Mouse (Mus musculus) stomach, embryonic 14.5 days (tissue): ENCODE data around the gene Iffo2. TPM values are rescaled to one million over a fixed set of nuclear protein-coding genes. Genes with fewer than 3 reads are reported as not detected.
"Not testable (repeated sequence)": the region's sequence is repeated elsewhere in the genome, so short reads cannot be mapped to it uniquely, and the experiment has no call there.

Source experiments
- ATAC-seq: fragments of 200-750 bp; cut with Nextera tagmentation; 2 replicates; pipeline ENCODE4 v1.8.0; 2017; ENCODE audit warnings: low read depth, moderate TSS enrichment; ENCODE audit not compliant: insufficient number of reproducible peaks, insufficient read depth, low FRiP score
- H3K27ac ChIP-seq: fragments of 300-500 bp; sonication (generic); 2 replicates; pipeline ENCODE4 v1.5.1; 2014; ENCODE audit warnings: mild to moderate bottlenecking, low read length, moderate library complexity, mixed read lengths
- H3K27me3 ChIP-seq: fragments of 300-500 bp; sonication (generic); 2 replicates; pipeline ENCODE4 v1.6.1; 2014; ENCODE audit warnings: low read length, control low read depth, mixed read lengths; ENCODE audit not compliant: control insufficient read depth, insufficient read depth
- H3K36me3 ChIP-seq: fragments of 300-500 bp; sonication (generic); 2 replicates; pipeline ENCODE4 v1.6.1; 2014; ENCODE audit warnings: mild to moderate bottlenecking, control low read depth, low read length, moderate library complexity, mixed read lengths; ENCODE audit not compliant: control insufficient read depth, insufficient read depth
- H3K4me1 ChIP-seq: fragments of 300-500 bp; sonication (generic); 2 replicates; pipeline ENCODE4 v1.6.1; 2014; ENCODE audit warnings: low read length, control low read depth, mixed read lengths; ENCODE audit not compliant: control insufficient read depth, insufficient read depth
- H3K4me2 ChIP-seq: fragments of 300-500 bp; sonication (generic); replicated peaks from 2 replicates; pipeline ENCODE4 v1.6.1; 2014; ENCODE audit warnings: low read depth, low read length, control low read depth
- H3K4me3 ChIP-seq: fragments of 300-500 bp; sonication (generic); 2 replicates; pipeline ENCODE4 v1.5.1; 2014; ENCODE audit warnings: low read depth, low read length, control low read depth
- H3K9ac ChIP-seq: fragments of 300-500 bp; sonication (generic); replicated peaks from 2 replicates; pipeline ENCODE4 v1.6.1; 2014; ENCODE audit warnings: low read depth, mild to moderate bottlenecking, control low read depth, low read length, moderate library complexity, mixed read lengths
- H3K9me3 ChIP-seq: fragments of 300-500 bp; sonication (generic); 2 replicates; pipeline ENCODE4 v1.6.1; 2016; ENCODE audit warnings: low read depth, low read length, control low read depth; ENCODE audit not compliant: control insufficient read depth
- WGBS: fragments of 180-500 bp; shearing (Covaris S2); extraction: QIAGEN DNeasy Blood & Tissue Kit; methylation state at CpG from one replicate; pipeline ENCODE4 v1.1.7; 2014; 5-methylcytosine and 5-hydroxymethylcytosine counted together
- polyA plus RNA-seq: library from polyadenylated mRNA; unstranded; fragments of >200 nt; fragmentation: Nextera tagmentation; extraction: Ambion mirVana; gene quantifications from 2 replicates; pipeline ENCODE4 v1.2.1, GENCODE M21; 2014

Gene Iffo2
- 5.7 and 6.1 TPM in 2 replicates for polyA plus RNA-seq

- ATAC-seq: not testable (repeated sequence)
These were observed at the start of gene Iffo2 for GRCm38 (mm10) chr4:139530248-139530647. TSS of gene Iffo2 (plus strand) at chr4:139530548.

DNA sequence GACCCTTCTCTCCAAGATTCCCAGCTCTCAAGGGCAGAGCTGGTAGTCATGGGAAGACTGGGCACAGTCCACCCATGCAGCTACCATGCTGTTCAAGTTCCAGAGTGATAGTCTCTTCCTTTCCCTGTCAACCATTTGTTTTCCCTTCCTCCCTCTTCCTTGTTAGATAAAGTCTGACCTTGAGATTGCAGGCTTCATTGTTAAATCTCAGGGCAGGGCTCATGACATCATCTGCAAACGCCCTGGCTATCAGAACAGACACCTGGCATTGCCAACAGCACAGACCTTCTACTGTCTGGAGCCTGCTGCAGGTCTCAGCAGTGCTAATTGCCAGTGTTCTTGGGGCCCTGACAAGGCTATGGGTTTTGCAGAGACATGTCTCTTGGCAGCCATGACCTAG lies 48.9 kb upstream of the Iffo2 start:
- no peaks in the 10 kb centered on the region for H3K4me1 ChIP-seq
- no peak for ATAC-seq
- peaks cover 85% of the 10 kb centered on the region for H3K36me3 ChIP-seq
- no peak overlapping the region for H3K4me2 ChIP-seq
- H3K27ac ChIP-seq: no peak overlapping the region
- 75% methylated on average over 1 of the region's 1 CpGs for WGBS
- H3K27me3 ChIP-seq: no peaks in the 10 kb centered on the region
- H3K9me3 ChIP-seq: no peaks in the 10 kb centered on the region
- no peak overlapping the region for H3K9ac ChIP-seq
- H3K4me3 ChIP-seq: no peak overlapping the region

More at GRCm38 (mm10) chr4:139530248-139530647, at the start of gene Iffo2:
- not testable (repeated sequence) for H3K9ac ChIP-seq, H3K36me3 ChIP-seq, H3K4me3 ChIP-seq, H3K4me2 ChIP-seq, H3K27me3 ChIP-seq, H3K9me3 ChIP-seq, H3K4me1 ChIP-seq, H3K27ac ChIP-seq
- 81% methylated on average over 5 of the region's 5 CpGs for WGBS

GRCm38 (mm10) chr4:139483461-139484105 lies 46.8 kb upstream of the Iffo2 start:
- no peaks in the 10 kb centered on the region for H3K9me3 ChIP-seq
- no peak overlapping the region for H3K27ac ChIP-seq
- H3K4me2 ChIP-seq: no peak overlapping the region
- no peak overlapping the region for H3K9ac ChIP-seq
- 81% methylated on average over 8 of the region's 8 CpGs for WGBS
- no peaks in the 10 kb centered on the region for H3K4me1 ChIP-seq
- H3K4me3 ChIP-seq: no peak overlapping the region
- H3K36me3 ChIP-seq: peaks cover 89% of the 10 kb centered on the region
- ATAC-seq: no peak
- no peaks in the 10 kb centered on the region for H3K27me3 ChIP-seq

DNA sequence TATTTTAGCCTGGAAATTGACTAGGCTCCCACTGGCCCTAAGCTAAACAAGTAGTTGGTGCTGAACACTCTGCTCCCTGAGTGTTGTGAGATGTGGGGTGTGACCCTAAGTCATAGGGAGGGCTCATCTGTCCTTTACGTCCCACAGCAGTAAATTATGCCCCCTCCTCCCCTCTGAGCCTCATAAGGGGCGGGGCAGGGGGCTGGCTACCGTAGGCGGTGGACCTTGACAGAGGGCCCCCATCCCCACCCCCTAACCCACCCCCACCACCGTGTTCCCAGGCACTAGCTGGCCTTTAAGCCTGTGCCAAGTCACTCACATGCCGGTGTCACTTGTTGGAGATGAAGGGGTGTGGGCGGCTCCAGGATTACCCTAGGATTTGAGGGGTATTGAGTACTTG lies 45.9 kb upstream of the Iffo2 start:
- H3K27me3 ChIP-seq: no peaks in the 10 kb centered on the region

DNA sequence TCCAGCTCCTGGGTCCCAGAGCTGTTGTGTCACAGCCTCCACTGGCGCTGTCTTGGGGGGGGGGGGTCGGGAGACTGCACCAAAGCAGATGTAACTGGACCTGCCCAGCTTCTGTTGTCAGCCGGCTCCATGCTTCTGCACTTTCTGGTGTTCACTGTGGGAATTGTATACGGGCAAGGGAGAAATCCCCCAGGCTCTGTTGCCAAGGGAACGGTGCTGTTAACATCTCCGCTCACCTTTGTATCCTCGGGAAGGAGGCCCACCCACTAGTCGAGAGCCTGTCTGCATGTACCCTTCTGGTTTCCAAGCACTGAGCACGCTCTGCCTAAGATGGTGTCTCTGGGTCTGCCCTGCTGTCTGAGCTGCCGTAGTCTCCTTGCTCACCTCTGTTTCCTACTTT lies 43.3 kb upstream of the Iffo2 start:
- WGBS: 57% methylated on average over 10 of the region's 10 CpGs
- no peak for ATAC-seq
- no peaks in the 10 kb centered on the region for H3K4me1 ChIP-seq
- no peaks in the 10 kb centered on the region for H3K27me3 ChIP-seq
- H3K9ac ChIP-seq: no peak overlapping the region
- no peak overlapping the region for H3K27ac ChIP-seq
- no peak overlapping the region for H3K4me2 ChIP-seq
- no peaks in the 10 kb centered on the region for H3K9me3 ChIP-seq
- no peak overlapping the region for H3K4me3 ChIP-seq
- H3K36me3 ChIP-seq: peaks cover 82% of the 10 kb centered on the region

More for the DNA sequence above, 45.9 kb upstream of the Iffo2 start:
- ATAC-seq: no peak
- H3K4me1 ChIP-seq: no peaks in the 10 kb centered on the region
- WGBS: 78% methylated on average over 7 of the region's 7 CpGs
- peaks cover 90% of the 10 kb centered on the region for H3K36me3 ChIP-seq
- no peak overlapping the region for H3K27ac ChIP-seq
- H3K4me2 ChIP-seq: no peak overlapping the region
- no peak overlapping the region for H3K4me3 ChIP-seq
- no peak overlapping the region for H3K9ac ChIP-seq
- H3K9me3 ChIP-seq: no peaks in the 10 kb centered on the region

DNA sequence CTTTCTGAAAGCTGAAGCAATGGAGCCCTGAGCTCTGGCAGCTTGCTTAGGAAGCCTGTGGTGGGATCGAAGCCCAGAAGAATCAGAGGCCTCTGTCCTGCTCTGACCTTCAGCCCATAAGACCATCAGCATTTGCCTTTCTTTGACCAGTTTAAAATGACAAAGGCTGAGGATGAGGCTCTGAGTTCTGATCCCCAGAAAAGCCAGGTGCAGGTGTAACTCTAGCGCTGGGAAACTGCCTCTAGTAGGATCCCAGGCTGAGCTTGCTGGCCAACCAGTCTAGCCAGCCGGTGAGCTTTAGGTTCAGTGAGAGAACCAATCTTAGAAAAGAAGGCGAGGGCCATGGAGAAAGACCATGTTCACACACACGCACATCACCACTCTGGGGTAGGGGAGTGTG lies 42.0 kb upstream of the Iffo2 start:
- H3K4me1 ChIP-seq: no peaks in the 10 kb centered on the region
- H3K36me3 ChIP-seq: peaks cover 71% of the 10 kb centered on the region
- 95% methylated on average over 5 of the region's 5 CpGs for WGBS
- H3K27ac ChIP-seq: no peak overlapping the region
- no peak overlapping the region for H3K4me2 ChIP-seq
- no peaks in the 10 kb centered on the region for H3K27me3 ChIP-seq
- no peak overlapping the region for H3K9ac ChIP-seq
- no peak overlapping the region for H3K4me3 ChIP-seq
- ATAC-seq: no peak
- no peaks in the 10 kb centered on the region for H3K9me3 ChIP-seq

- H3K4me1 ChIP-seq: no peaks in the 10 kb centered on the region
- H3K4me3 ChIP-seq: no peak overlapping the region
- no peak overlapping the region for H3K9ac ChIP-seq
- H3K4me2 ChIP-seq: no peak overlapping the region
- H3K27me3 ChIP-seq: no peaks in the 10 kb centered on the region
- no peaks in the 10 kb centered on the region for H3K9me3 ChIP-seq
- no peak for ATAC-seq
- no peak overlapping the region for H3K27ac ChIP-seq
- WGBS: 81% methylated on average over 1 of the region's 1 CpGs
- peaks cover 56% of the 10 kb centered on the region for H3K36me3 ChIP-seq
These were observed 40.4 kb upstream of the Iffo2 start for GRCm38 (mm10) chr4:139489946-139490345.

DNA sequence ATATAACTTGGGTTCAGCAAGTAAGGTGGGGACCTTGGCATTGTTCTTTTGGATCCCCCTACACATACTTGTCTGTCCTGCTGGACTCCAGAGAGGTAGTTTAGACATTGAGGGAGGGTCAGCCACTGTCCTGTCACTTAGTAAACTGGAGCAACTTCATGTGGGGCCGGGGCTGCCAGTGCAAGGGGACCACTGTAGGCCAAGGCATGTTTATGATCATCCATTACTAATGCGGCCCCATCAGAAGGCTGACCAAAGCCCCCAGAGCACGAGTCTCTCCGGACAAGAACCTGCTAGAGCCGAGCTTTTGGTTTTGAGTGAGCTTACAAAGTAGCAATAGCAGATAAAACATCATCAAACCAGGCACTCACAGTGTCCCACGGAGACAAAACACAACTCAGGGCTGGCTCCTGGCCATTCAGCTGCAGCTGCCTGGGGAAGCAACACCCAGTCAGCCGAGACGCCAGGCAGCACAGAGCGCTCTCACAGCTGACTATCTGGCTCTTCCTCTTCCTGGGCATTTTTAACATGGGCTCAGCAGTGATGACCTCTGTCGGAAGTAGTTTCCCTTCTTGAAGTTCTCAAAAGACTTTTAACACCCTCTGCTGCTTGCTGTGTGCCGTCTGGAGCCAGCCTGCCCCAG lies 39.8 kb upstream of the Iffo2 start:
- no peak overlapping the region for H3K27ac ChIP-seq
- H3K9ac ChIP-seq: no peak overlapping the region
- H3K4me2 ChIP-seq: no peak overlapping the region
- no peak for ATAC-seq
- WGBS: 84% methylated on average over 11 of the region's 11 CpGs
- H3K9me3 ChIP-seq: no peaks in the 10 kb centered on the region
- H3K27me3 ChIP-seq: no peaks in the 10 kb centered on the region
- H3K36me3 ChIP-seq: peaks cover 50% of the 10 kb centered on the region
- H3K4me3 ChIP-seq: no peak overlapping the region
- no peaks in the 10 kb centered on the region for H3K4me1 ChIP-seq
